Mouse (Mus musculus) intestine, postnatal 0 days (tissue): ENCODE data around the gene Dpysl5. TPM values are rescaled to one million over a fixed set of nuclear protein-coding genes. Genes with fewer than 3 reads are reported as not detected.

Source experiments
- ATAC-seq: fragments of 200-750 bp; cut with Nextera tagmentation; 2 replicates; pipeline ENCODE4 v1.8.0; 2017; ENCODE audit warnings: mild to moderate bottlenecking, moderate TSS enrichment, moderate library complexity
- H3K27ac ChIP-seq: fragments of 300-500 bp; sonication (generic); 2 replicates; pipeline ENCODE4 v1.5.1; 2014; ENCODE audit warnings: mild to moderate bottlenecking, low read depth, low read length, moderate library complexity
- H3K27me3 ChIP-seq: fragments of 300-500 bp; sonication (generic); replicated peaks from 2 replicates; pipeline ENCODE4 v1.6.1; 2014; ENCODE audit warnings: low read length, mixed read lengths; ENCODE audit not compliant: control insufficient read depth, insufficient read depth
- H3K36me3 ChIP-seq: fragments of 300-500 bp; sonication (generic); 2 replicates; pipeline ENCODE4 v1.6.1; 2014; ENCODE audit warnings: mild to moderate bottlenecking, moderate library complexity; ENCODE audit not compliant: control insufficient read depth, insufficient read depth
- H3K4me1 ChIP-seq: fragments of 300-500 bp; sonication (generic); replicated peaks from 2 replicates; pipeline ENCODE4 v1.6.1; 2014; ENCODE audit warnings: antibody characterized with exemption, low read length, mixed read lengths; ENCODE audit not compliant: control insufficient read depth, insufficient read depth
- H3K4me2 ChIP-seq: fragments of 300-500 bp; sonication (generic); replicated peaks from 2 replicates; pipeline ENCODE4 v1.6.1; 2014; ENCODE audit warnings: low read depth, mild to moderate bottlenecking, moderate library complexity
- H3K4me3 ChIP-seq: fragments of 300-500 bp; sonication (generic); 2 replicates; pipeline ENCODE4 v1.5.1; 2014; ENCODE audit warnings: low read depth, low read length
- H3K9ac ChIP-seq: fragments of 300-500 bp; sonication (generic); 2 replicates; pipeline ENCODE4 v1.6.1; 2014; ENCODE audit warnings: mild to moderate bottlenecking, low read depth, low read length
- H3K9me3 ChIP-seq: fragments of 300-500 bp; sonication (generic); 2 replicates; pipeline ENCODE4 v1.6.1; 2016; ENCODE audit warnings: mixed run types; ENCODE audit not compliant: control insufficient read depth
- CTCF ChIP-seq: sonication (generic); IDR thresholded peaks from 2 replicates; pipeline ENCODE4 v1.5.1; 2016; ENCODE audit warnings: low read depth, mild to moderate bottlenecking, control low read depth, antibody characterized with exemption, moderate library complexity
- WGBS: fragments of 180-500 bp; shearing (Covaris S2); extraction: QIAGEN DNeasy Blood & Tissue Kit; methylation state at CpG from one replicate; pipeline ENCODE4 v1.1.7; 2014; 5-methylcytosine and 5-hydroxymethylcytosine counted together
- polyA plus RNA-seq: library from polyadenylated mRNA; unstranded; fragments of >200 nt; fragmentation: Nextera tagmentation; extraction: Ambion mirVana; gene quantifications from 2 replicates; pipeline ENCODE4 v1.2.1, GENCODE M21; 2015

Gene Dpysl5
- polyA plus RNA-seq, 1 experiment from 2014 or later = 2.7 TPM

DNA sequence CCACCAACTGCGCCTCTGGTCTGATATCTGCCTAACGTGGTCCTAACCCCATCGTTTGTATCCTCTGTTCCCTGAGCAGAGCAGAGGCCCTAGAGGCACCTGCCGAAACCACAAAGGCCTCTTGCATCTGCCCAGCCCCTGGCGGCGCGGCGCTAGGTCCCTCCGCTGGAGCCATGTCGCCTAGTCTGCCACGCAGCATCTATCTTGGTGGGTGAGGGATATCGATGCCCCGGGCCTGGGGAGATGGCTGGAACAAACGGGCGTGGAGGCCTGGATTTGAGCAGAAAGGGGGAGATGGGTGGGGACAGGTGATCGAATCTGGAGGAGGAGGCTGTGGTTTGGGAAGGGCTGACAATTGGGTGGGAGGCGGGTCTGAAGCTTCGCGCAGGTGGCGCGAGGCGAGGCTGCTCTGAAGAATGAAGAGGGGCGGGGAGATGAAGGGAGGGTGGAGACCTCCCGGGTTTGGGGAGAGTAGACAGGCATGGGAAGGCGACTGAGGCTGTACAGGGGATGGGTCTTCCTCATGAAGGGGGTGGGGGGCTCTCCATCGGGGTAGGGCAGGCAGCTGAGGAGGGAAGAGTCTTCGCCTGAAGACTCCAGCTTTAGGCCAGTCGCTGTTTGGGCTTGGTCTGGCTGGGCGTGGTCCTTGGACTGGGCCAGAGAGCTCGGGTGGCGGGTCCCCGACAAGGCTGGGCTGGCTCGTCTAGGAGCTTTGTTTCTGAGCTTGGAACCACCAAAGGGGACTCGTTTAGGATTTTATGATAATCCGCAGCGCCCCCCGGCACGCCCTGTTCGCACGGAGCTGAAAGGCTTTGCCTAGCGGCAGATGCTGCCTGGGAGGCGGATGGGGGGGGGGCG is 1.3 kb downstream of the Dpysl5 start:
- no peak for ATAC-seq
- TF ChIP-seq CTCF = 0 out of 2 replicates have a peak, but pooled peaks have one; percentile 2
- no peak overlapping the region for H3K9ac ChIP-seq
- peak overlapping the region; percentile 49 for H3K4me3 ChIP-seq
- H3K9me3 ChIP-seq = no peaks in the 10 kb centered on the region
- WGBS = under 1% methylated on average over 43 of the region's 43 CpGs
- H3K4me2 ChIP-seq = peak overlapping the region; percentile 82
- no peak overlapping the region for H3K27ac ChIP-seq
- H3K4me1 ChIP-seq = peaks cover 8% of the 10 kb centered on the region; the same call in 1 of the 2 replicates
- H3K27me3 ChIP-seq = peaks cover 52% of the 10 kb centered on the region
- H3K36me3 ChIP-seq = no peaks in the 10 kb centered on the region

DNA sequence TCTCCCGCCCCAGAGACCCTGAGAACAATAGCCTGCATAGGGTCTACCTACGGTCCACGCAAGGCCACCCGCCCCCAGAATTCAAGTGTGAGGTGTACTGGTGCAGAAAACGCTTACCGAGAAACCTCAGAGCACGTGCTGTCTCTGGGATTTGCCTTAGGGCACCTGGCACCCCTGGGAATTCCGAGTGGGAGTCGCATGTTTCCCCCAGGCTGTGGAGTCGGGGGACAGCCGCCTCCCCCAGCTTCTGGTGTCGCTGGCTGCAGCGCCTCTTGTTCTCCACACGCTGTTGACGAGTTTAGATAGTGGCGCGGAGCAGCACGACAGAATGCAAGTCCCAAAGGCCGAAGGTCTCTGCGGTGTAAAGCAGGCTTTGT is 1.9 kb downstream of the Dpysl5 start:
- Histone ChIP-seq H3K4me1 (peaks cover 8% of the 10 kb centered on the region; the same call in 1 of the 2 replicates), H3K4me2 (peak overlapping the region; percentile 82), H3K9ac (no peak overlapping the region), H3K27me3 (peaks cover 52% of the 10 kb centered on the region), H3K27ac (no peak overlapping the region), H3K9me3 (no peaks in the 10 kb centered on the region), H3K36me3 (no peaks in the 10 kb centered on the region), H3K4me3 (peak overlapping the region; percentile 49)
- WGBS = 2% methylated on average over 20 of the region's 20 CpGs
- no peak for ATAC-seq
- no peak for TF ChIP-seq CTCF

GRCm38 (mm10) chr5:30713691-30714090 is 2.3 kb downstream of the Dpysl5 start:
- H3K27ac ChIP-seq = no peak overlapping the region
- H3K27me3 ChIP-seq = peaks cover 52% of the 10 kb centered on the region
- peak overlapping the region; percentile 82 for H3K4me2 ChIP-seq
- no peaks in the 10 kb centered on the region for H3K9me3 ChIP-seq
- WGBS = 18% methylated on average over 11 of the region's 11 CpGs
- no peak for TF ChIP-seq CTCF
- H3K9ac ChIP-seq = no peak overlapping the region
- ATAC-seq = no peak
- peak overlapping the region; percentile 49 for H3K4me3 ChIP-seq
- H3K36me3 ChIP-seq = no peaks in the 10 kb centered on the region
- peaks cover 8% of the 10 kb centered on the region; the same call in 1 of the 2 replicates for H3K4me1 ChIP-seq

DNA sequence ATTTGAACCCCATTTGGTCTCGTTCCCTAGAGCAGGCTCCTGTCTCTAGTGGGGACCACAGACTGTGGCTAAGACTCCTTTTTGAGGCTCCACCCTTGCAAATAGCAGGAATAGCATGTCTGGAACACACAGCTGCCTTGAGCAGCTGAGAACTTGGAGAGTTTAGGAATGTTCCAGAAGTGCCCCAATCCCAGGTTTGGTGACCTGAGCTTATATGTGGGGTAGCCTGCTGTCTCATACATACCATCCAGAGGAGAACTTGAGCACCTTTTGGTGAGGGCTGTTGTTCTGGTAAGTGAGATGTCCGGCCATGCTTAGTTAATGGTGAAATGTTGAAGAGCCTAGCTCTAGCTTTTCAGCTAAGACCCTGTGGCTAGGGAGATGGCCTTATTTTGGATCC is 4.9 kb downstream of the Dpysl5 start:
- WGBS = 83% methylated on average over 2 of the region's 2 CpGs
- Histone ChIP-seq H3K27ac (no peak overlapping the region), H3K4me2 (no peak overlapping the region), H3K4me1 (peaks cover 8% of the 10 kb centered on the region; the same call in 1 of the 2 replicates), H3K4me3 (no peak overlapping the region), H3K9ac (no peak overlapping the region), H3K9me3 (no peaks in the 10 kb centered on the region), H3K27me3 (peaks cover 41% of the 10 kb centered on the region), H3K36me3 (no peaks in the 10 kb centered on the region)
- no peak for TF ChIP-seq CTCF
- ATAC-seq = no peak

GRCm38 (mm10) chr5:30717506-30717905 is 6.1 kb downstream of the Dpysl5 start:
- Histone ChIP-seq H3K4me1 (0 out of 2 replicates have a peak, but pooled peaks cover 5% of the 10 kb centered on the region), H3K27ac (no peak overlapping the region), H3K36me3 (no peaks in the 10 kb centered on the region), H3K4me2 (no peak overlapping the region), H3K9me3 (no peaks in the 10 kb centered on the region), H3K4me3 (no peak overlapping the region), H3K9ac (no peak overlapping the region), H3K27me3 (peaks cover 29% of the 10 kb centered on the region)
- WGBS = 82% methylated on average over 4 of the region's 4 CpGs
- TF ChIP-seq CTCF = no peak
- no peak for ATAC-seq

GRCm38 (mm10) chr5:30717991-30718703 is 6.8 kb downstream of the Dpysl5 start:
- TF ChIP-seq CTCF = no peak
- no peaks in the 10 kb centered on the region for H3K36me3 ChIP-seq
- H3K27me3 ChIP-seq = peaks cover 22% of the 10 kb centered on the region
- H3K9ac ChIP-seq = no peak overlapping the region
- 78% methylated on average over 10 of the region's 10 CpGs for WGBS
- no peak overlapping the region for H3K4me2 ChIP-seq
- no peak overlapping the region for H3K4me3 ChIP-seq
- no peak overlapping the region for H3K27ac ChIP-seq
- no peaks in the 10 kb centered on the region for H3K9me3 ChIP-seq
- ATAC-seq = no peak
- H3K4me1 ChIP-seq = 0 out of 2 replicates have a peak, but pooled peaks cover 3% of the 10 kb centered on the region
